Mouse (Mus musculus): Measurements from ENCODE around the gene Lce1b. TPM values are rescaled to one million over a fixed set of nuclear protein-coding genes. Genes with fewer than 3 reads are reported as not detected.

The Lce1b gene
- polyA plus RNA-seq, 2 experiments = not detected

DNA sequence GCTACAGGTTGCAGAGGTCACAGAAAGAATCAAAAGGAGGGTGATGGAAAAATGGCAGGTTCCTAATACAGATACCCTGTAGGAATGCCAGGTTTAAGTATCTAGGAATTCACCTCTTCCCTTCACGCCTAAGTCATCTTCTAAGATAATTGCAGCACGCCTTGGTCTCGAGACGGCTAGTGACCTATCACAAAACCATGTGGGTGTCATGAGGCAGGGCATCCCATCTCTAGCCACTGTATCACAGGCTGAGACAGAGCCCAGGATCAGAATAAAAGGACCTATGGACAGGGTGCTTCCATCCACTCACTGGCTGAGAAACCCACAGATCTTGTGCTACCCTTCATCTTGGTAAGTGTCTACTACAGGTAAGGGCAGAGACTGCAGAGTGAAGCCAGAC lies 22.2 kb upstream of the Lce1b start, which contains the start of gene Lce1c:
TSS of gene Lce1c (plus strand) at position 301 of the 400 bp plus-strand sequence.
- ATAC-seq (ENCODE audit: insufficient read depth) (no peak), DNase-seq (ENCODE audit: low read depth in 3 of 3, low spot score in 3 of 3) (no peak)
- Histone ChIP-seq H3K27me3 (ENCODE audit: control insufficient read depth, insufficient read depth, low read length) (no peaks in the 10 kb centered on the region), H3K4me3 (ENCODE audit: insufficient read depth in 1 of 2, low read depth in 2 of 2, low read length in 2 of 2) (no peak within 1 kb of the TSS), H3K9me3 (ENCODE audit: control insufficient read depth, low read length) (no peaks in the 10 kb centered on the region), H3K4me2 (ENCODE audit: low read depth) (no peak within 1 kb of the TSS), H3K9ac (replicated peaks) (no peak within 1 kb of the TSS), H3K27ac (no peak within 1 kb of the TSS), H3K36me3 (replicated peaks; ENCODE audit: control insufficient read depth, insufficient read depth, low read depth) (no peaks in the 10 kb centered on the region), H3K4me1 (replicated peaks; ENCODE audit: control insufficient read depth in 2 of 2, insufficient read depth in 2 of 2, low read length in 1 of 2) (no peaks in the 10 kb centered on the region)
- WGBS (ENCODE audit: insufficient replicate concordance) = 72% methylated on average over 4 of the region's 4 CpGs
- TF ChIP-seq EP300 (IDR thresholded peaks at IDR 0.05; ENCODE audit: low read depth) = no peak
- no peak for TF ChIP-seq CTCF (IDR thresholded peaks at IDR 0.05; ENCODE audit: low read depth)

DNA sequence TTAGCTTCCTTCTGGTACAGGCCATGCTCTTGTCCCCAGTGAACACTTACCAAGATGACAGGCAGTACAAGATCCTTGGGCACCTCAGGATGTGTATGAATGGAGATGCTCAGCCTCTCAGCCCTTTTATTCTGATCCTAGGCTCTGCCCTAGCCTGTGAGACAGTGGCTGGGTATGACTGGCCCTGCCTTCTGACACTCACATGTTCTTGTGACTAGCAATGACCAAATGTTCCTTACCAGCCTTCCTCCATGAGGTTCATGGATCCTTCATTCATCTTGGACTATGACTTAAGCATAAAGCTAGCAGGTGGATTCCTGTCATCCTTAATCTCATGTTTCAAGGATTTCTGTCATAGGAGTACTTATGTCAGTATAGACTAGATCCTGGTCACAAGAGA lies 13.5 kb upstream of the Lce1b start, which contains the start of gene Lce1a2:
TSS of gene Lce1a2 (minus strand) at position 101 of the 400 bp plus-strand sequence.
- Histone ChIP-seq H3K4me2 (ENCODE audit: low read depth) (no peak within 1 kb of the TSS), H3K4me1 (replicated peaks; ENCODE audit: control insufficient read depth in 2 of 2, insufficient read depth in 2 of 2, low read length in 1 of 2) (no peaks in the 10 kb centered on the region), H3K27ac (no peak within 1 kb of the TSS), H3K9ac (replicated peaks) (no peak within 1 kb of the TSS), H3K27me3 (ENCODE audit: control insufficient read depth, insufficient read depth, low read length) (no peaks in the 10 kb centered on the region), H3K4me3 (ENCODE audit: insufficient read depth in 1 of 2, low read depth in 2 of 2, low read length in 2 of 2) (no peak within 1 kb of the TSS), H3K9me3 (ENCODE audit: control insufficient read depth, low read length) (no peaks in the 10 kb centered on the region), H3K36me3 (replicated peaks; ENCODE audit: control insufficient read depth, insufficient read depth, low read depth) (no peaks in the 10 kb centered on the region)
- ATAC-seq (ENCODE audit: insufficient read depth) (no peak), DNase-seq (ENCODE audit: low read depth in 3 of 3, low spot score in 3 of 3) (no peak)
- no peak for TF ChIP-seq CTCF (IDR thresholded peaks at IDR 0.05; ENCODE audit: low read depth)
- no peak for TF ChIP-seq EP300 (IDR thresholded peaks at IDR 0.05; ENCODE audit: low read depth)

DNA sequence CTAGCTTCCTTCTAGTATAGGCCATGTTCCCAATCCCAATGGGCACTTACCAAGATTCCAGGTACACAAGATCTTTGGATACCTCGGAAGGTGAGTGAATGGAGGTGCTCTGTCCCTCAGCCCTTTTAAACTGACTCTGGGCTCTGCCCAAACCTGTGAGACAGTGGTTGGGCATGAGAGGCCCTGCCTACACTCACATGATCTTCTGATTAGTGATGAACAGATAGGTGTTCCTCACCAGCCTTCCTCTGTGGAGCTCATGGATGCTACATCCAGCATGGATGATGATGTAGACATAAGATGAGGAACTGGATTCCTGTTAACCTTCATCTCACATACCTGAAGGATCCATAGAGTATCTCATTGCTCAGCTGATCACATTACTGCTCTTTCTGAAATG lies 8.5 kb downstream of the Lce1b start, which contains the start of gene Lce1a1:
TSS of gene Lce1a1 (minus strand) at position 101 of the 400 bp plus-strand sequence.
- H3K4me2 ChIP-seq (ENCODE audit: low read depth) = no peak within 1 kb of the TSS
- H3K9me3 ChIP-seq (ENCODE audit: control insufficient read depth, low read length) = no peaks in the 10 kb centered on the region
- DNase-seq (ENCODE audit: low read depth in 3 of 3, low spot score in 3 of 3) (no peak), ATAC-seq (ENCODE audit: insufficient read depth) (no peak)
- H3K9ac ChIP-seq (replicated peaks) = no peak within 1 kb of the TSS
- H3K27me3 ChIP-seq (ENCODE audit: control insufficient read depth, insufficient read depth, low read length) = no peaks in the 10 kb centered on the region
- 46% methylated on average over 1 of the region's 1 CpGs for WGBS (ENCODE audit: insufficient replicate concordance)
- H3K36me3 ChIP-seq (replicated peaks; ENCODE audit: control insufficient read depth, insufficient read depth, low read depth) = no peaks in the 10 kb centered on the region
- no peaks in the 10 kb centered on the region for H3K4me1 ChIP-seq (replicated peaks; ENCODE audit: control insufficient read depth in 2 of 2, insufficient read depth in 2 of 2, low read length in 1 of 2)
- TF ChIP-seq EP300 (IDR thresholded peaks at IDR 0.05; ENCODE audit: low read depth) (no peak), CTCF (IDR thresholded peaks at IDR 0.05; ENCODE audit: low read depth) (no peak)
- H3K4me3 ChIP-seq (ENCODE audit: insufficient read depth in 1 of 2, low read depth in 2 of 2, low read length in 2 of 2) = no peak within 1 kb of the TSS
- H3K27ac ChIP-seq = no peak within 1 kb of the TSS

DNA sequence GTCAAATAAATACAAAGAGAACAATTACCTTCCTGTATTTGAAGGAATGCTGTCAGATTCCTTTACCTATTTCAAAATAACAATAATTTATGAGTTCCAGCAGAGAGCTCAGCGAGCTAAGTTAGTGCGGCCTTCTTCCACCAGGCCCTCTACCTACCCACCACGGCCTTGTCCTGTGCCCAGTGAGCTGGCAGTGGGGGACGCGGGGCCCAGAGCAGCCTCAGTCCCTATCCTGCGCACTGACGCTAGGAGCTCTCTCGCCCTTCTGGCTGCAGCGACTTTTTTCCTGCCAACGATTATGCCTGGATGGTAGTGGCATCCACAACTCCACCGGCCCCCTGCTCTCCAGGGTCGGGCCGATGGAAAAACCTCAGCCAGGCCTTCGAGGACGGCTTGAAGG lies 16.9 kb downstream of the Lce1b start:
- Histone ChIP-seq H3K4me3 (ENCODE audit: insufficient read depth in 1 of 2, low read depth in 2 of 2, low read length in 2 of 2) (no peak overlapping the region), H3K9me3 (ENCODE audit: control insufficient read depth, low read length) (no peaks in the 10 kb centered on the region), H3K27me3 (ENCODE audit: control insufficient read depth, insufficient read depth, low read length) (no peaks in the 10 kb centered on the region), H3K36me3 (replicated peaks; ENCODE audit: control insufficient read depth, insufficient read depth, low read depth) (no peaks in the 10 kb centered on the region), H3K4me1 (replicated peaks; ENCODE audit: control insufficient read depth in 2 of 2, insufficient read depth in 2 of 2, low read length in 1 of 2) (no peaks in the 10 kb centered on the region), H3K9ac (replicated peaks) (no peak overlapping the region), H3K27ac (no peak overlapping the region), H3K4me2 (ENCODE audit: low read depth) (no peak overlapping the region)
- DNase-seq (ENCODE audit: low read depth in 3 of 3, low spot score in 3 of 3) (no peak), ATAC-seq (ENCODE audit: insufficient read depth) (no peak)
- TF ChIP-seq CTCF (IDR thresholded peaks at IDR 0.05; ENCODE audit: low read depth) = no peak
- TF ChIP-seq EP300 (IDR thresholded peaks at IDR 0.05; ENCODE audit: low read depth) = no peak
- WGBS (ENCODE audit: insufficient replicate concordance) = 71% methylated on average over 15 of the region's 15 CpGs

DNA sequence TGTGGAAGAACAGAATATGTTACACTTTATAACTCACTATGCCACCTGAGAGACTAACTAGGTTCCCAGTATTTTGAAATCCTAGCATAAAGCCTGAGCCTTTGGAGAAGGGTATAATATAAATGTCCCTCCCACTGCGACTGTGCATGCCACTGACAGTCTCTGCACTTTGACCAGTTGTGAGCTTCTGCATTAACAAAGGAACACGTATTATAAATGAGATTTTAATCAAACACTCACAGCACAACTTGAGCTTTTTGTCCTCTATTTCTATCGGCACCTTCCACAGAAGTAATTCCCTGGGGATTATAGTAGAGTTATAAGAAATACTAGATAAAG lies 18.1 kb downstream of the Lce1b start:
- Histone ChIP-seq H3K4me3 (ENCODE audit: insufficient read depth in 1 of 2, low read depth in 2 of 2, low read length in 2 of 2) (no peak overlapping the region), H3K9me3 (ENCODE audit: control insufficient read depth, low read length) (no peaks in the 10 kb centered on the region), H3K4me1 (replicated peaks; ENCODE audit: control insufficient read depth in 2 of 2, insufficient read depth in 2 of 2, low read length in 1 of 2) (no peaks in the 10 kb centered on the region), H3K9ac (replicated peaks) (no peak overlapping the region), H3K27me3 (ENCODE audit: control insufficient read depth, insufficient read depth, low read length) (no peaks in the 10 kb centered on the region), H3K36me3 (replicated peaks; ENCODE audit: control insufficient read depth, insufficient read depth, low read depth) (no peaks in the 10 kb centered on the region), H3K27ac (no peak overlapping the region), H3K4me2 (ENCODE audit: low read depth) (no peak overlapping the region)
- DNase-seq (ENCODE audit: low read depth in 3 of 3, low spot score in 3 of 3) (no peak), ATAC-seq (ENCODE audit: insufficient read depth) (no peak)
- 48% methylated on average over 3 of the region's 3 CpGs for WGBS (ENCODE audit: insufficient replicate concordance)
- TF ChIP-seq EP300 (IDR thresholded peaks at IDR 0.05; ENCODE audit: low read depth) (no peak), CTCF (IDR thresholded peaks at IDR 0.05; ENCODE audit: low read depth) (no peak)

All from liver, embryonic 14.5 days (tissue).